ENCODE assay signal across 18 mouse cellular contexts in the genomic region with DNA sequence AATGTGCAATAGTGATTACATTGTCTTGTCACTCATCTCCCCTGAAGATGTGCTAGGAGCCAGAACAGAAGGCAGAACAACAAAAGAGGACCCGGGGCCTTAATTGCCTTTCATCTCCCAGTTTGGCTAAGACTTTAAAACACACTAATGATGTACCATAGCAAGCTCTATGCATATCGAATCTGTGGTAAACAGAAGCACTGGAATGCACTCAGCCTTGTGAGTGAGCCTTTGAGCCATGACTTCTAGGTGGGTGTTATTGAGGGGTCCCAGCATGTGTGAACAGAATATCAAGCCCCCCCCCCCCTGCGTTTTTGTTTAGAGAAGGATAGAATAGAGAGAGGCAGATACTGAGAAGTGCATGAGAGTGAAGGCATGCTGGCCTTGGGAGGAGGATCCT. TPM values are rescaled to one million over a fixed set of nuclear protein-coding genes. Genes with fewer than 3 reads are reported as not detected.
A peak's percentile ranks its signal among the peaks of the same experiment; 100 is the strongest.
DNase-seq lines count a peak whose midpoint lies in the region; ATAC-seq and TF ChIP-seq lines count a peak whose summit lies in the region.
"Had no signal": no experiment of that assay in that cellular context is flagged by ENCODE, and none has a peak within 500 bp of the region (broad histone marks: within the 10 kb centered on the region; RNA-seq: fewer than 3 reads in every experiment).

No protein-coding gene starts in this region.

- H3K27me3 ChIP-seq in lung, embryonic 14.5 days (ENCODE audit: insufficient read depth, low read length), result no peaks in the 10 kb centered on the region
- no peaks in the 10 kb centered on the region for H3K27me3 ChIP-seq in embryonic facial prominence, embryonic 14.5 days (replicated peaks; ENCODE audit: control insufficient read depth, insufficient read depth, low read length)
- no peaks in the 10 kb centered on the region for H3K27me3 ChIP-seq in forebrain, embryonic 14.5 days (replicated peaks; ENCODE audit: control insufficient read depth, insufficient read depth, low read length)
- H3K27me3 ChIP-seq in midbrain, embryonic 16.5 days (ENCODE audit: control insufficient read depth, insufficient read depth, low read depth, low read length), result no peaks in the 10 kb centered on the region
- H3K27me3 ChIP-seq: liver, embryonic 13.5 days; stomach, embryonic 15.5 days had no signal

- H3K9ac ChIP-seq in lung, embryonic 14.5 days, result no peak overlapping the region
- no peak overlapping the region for H3K9ac ChIP-seq in embryonic facial prominence, embryonic 14.5 days (ENCODE audit: low read depth, low read length)
- no peak overlapping the region for H3K9ac ChIP-seq in forebrain, embryonic 14.5 days (ENCODE audit: low read length)
- H3K9ac ChIP-seq in midbrain, embryonic 16.5 days (ENCODE audit: low read depth, low read length), result 0 out of 2 replicates have a peak overlapping the region, but pooled peaks have one; percentile 25
- H3K9ac ChIP-seq: liver, embryonic 13.5 days; stomach, embryonic 15.5 days had no signal

- WGBS in lung, embryonic 14.5 days, result 14% methylated on average over 3 of the region's 3 CpGs
- WGBS in embryonic facial prominence, embryonic 14.5 days, result 25% methylated on average over 3 of the region's 3 CpGs
- under 1% methylated on average over 3 of the region's 3 CpGs for WGBS in forebrain, embryonic 14.5 days
- WGBS in midbrain, embryonic 16.5 days, result 11% methylated on average over 3 of the region's 3 CpGs

- no peak for TF ChIP-seq CTCF in lung, embryonic 14.5 days (IDR thresholded peaks at IDR 0.05; ENCODE audit: low read depth)

- no peaks in the 10 kb centered on the region for H3K9me3 ChIP-seq in lung, embryonic 14.5 days (ENCODE audit: low read depth, low read length)
- H3K9me3 ChIP-seq in embryonic facial prominence, embryonic 14.5 days (ENCODE audit: control insufficient read depth, low read length), result no peaks in the 10 kb centered on the region
- H3K9me3 ChIP-seq in forebrain, embryonic 14.5 days (replicated peaks; ENCODE audit: control insufficient read depth, low read length), result no peaks in the 10 kb centered on the region
- H3K9me3 ChIP-seq in midbrain, embryonic 16.5 days (replicated peaks; ENCODE audit: control insufficient read depth, low read length, poor library complexity, severe bottlenecking), result no peaks in the 10 kb centered on the region
- H3K9me3 ChIP-seq: liver, embryonic 13.5 days; stomach, embryonic 15.5 days had no signal

- H3K27ac ChIP-seq in lung, embryonic 14.5 days (ENCODE audit: low read depth), result no peak overlapping the region
- no peak overlapping the region for H3K27ac ChIP-seq in embryonic facial prominence, embryonic 14.5 days (replicated peaks; ENCODE audit: low read depth, low read length)
- H3K27ac ChIP-seq in forebrain, embryonic 14.5 days (ENCODE audit: low read depth, low read length), result no peak overlapping the region
- no peak overlapping the region for H3K27ac ChIP-seq in midbrain, embryonic 16.5 days (ENCODE audit: low read length)
- H3K27ac ChIP-seq: kidney, postnatal 0 days; liver, embryonic 13.5 days; stomach, embryonic 15.5 days had no signal

- peak; percentile 84 for ATAC-seq in lung, embryonic 14.5 days (ENCODE audit: insufficient read depth)
- ATAC-seq in embryonic facial prominence, embryonic 14.5 days (ENCODE audit: low read depth), result peak; percentile 35; the same call in 1 of the 2 replicates
- peak; percentile 70; the same call in 1 of the 2 replicates for ATAC-seq in forebrain, embryonic 14.5 days
- peak; percentile 37; the same call in 1 of the 2 replicates for ATAC-seq in midbrain, embryonic 16.5 days
- ATAC-seq: intestine, postnatal 0 days had no signal

- H3K4me3 ChIP-seq in lung, embryonic 14.5 days (ENCODE audit: low read depth, low read length), result no peak overlapping the region
- no peak overlapping the region for H3K4me3 ChIP-seq in embryonic facial prominence, embryonic 14.5 days (ENCODE audit: low read depth, low read length)
- H3K4me3 ChIP-seq in forebrain, embryonic 14.5 days (ENCODE audit: low read depth, low read length), result no peak overlapping the region
- no peak overlapping the region for H3K4me3 ChIP-seq in midbrain, embryonic 16.5 days (ENCODE audit: low read depth, low read length)
- H3K4me3 ChIP-seq: erythroblast, embryonic 14.5 days; liver, embryonic 13.5 days; stomach, embryonic 15.5 days had no signal

- no peak overlapping the region for H3K4me2 ChIP-seq in lung, embryonic 14.5 days
- H3K4me2 ChIP-seq in embryonic facial prominence, embryonic 14.5 days (ENCODE audit: low read depth, low read length), result no peak overlapping the region
- no peak overlapping the region for H3K4me2 ChIP-seq in forebrain, embryonic 14.5 days (ENCODE audit: low read length)
- H3K4me2 ChIP-seq in midbrain, embryonic 16.5 days (ENCODE audit: low read length), result no peak overlapping the region
- H3K4me2 ChIP-seq: liver, embryonic 13.5 days; stomach, embryonic 15.5 days had no signal

- DNase-seq in lung, embryonic 14.5 days, result peak; percentile 46
- DNase-seq in lung, postnatal 10 days, result no peak
- DNase-seq in embryonic facial prominence, embryonic 14.5 days (ENCODE audit: low spot score), result no peak
- peak; percentile 46 for DNase-seq in forebrain, embryonic 14.5 days (ENCODE audit: low spot score)
- DNase-seq in gastrocnemius, postnatal 4 days (ENCODE audit: low spot score in 2 of 2), result no peak
- DNase-seq in testis, postnatal 14 days (ENCODE audit: low spot score), result no peak
- DNase-seq: adrenal gland, postnatal 25 days; cerebellum, adult 9-10 months; gastrocnemius, postnatal 36 days; layer of hippocampus, postnatal 36 days; left cerebral cortex, postnatal 4 days; liver, embryonic 13.5 days; thymus, postnatal 14 days had no signal

- H3K36me3 ChIP-seq in lung, embryonic 14.5 days (ENCODE audit: insufficient read depth), result no peaks in the 10 kb centered on the region
- no peaks in the 10 kb centered on the region for H3K36me3 ChIP-seq in embryonic facial prominence, embryonic 14.5 days (ENCODE audit: control insufficient read depth, insufficient read depth, low read length)
- H3K36me3 ChIP-seq in forebrain, embryonic 14.5 days (ENCODE audit: control insufficient read depth, insufficient read depth, low read length), result no peaks in the 10 kb centered on the region
- no peaks in the 10 kb centered on the region for H3K36me3 ChIP-seq in midbrain, embryonic 16.5 days (ENCODE audit: control insufficient read depth, insufficient read depth, low read length)
- H3K36me3 ChIP-seq: liver, embryonic 13.5 days; stomach, embryonic 15.5 days had no signal

- H3K4me1 ChIP-seq in lung, embryonic 14.5 days (ENCODE audit: insufficient read depth), result 0 out of 2 replicates have a peak, but pooled peaks cover 7% of the 10 kb centered on the region
- H3K4me1 ChIP-seq in embryonic facial prominence, embryonic 14.5 days (ENCODE audit: control insufficient read depth, insufficient read depth, low read length), result peaks cover 10% of the 10 kb centered on the region; the same call in 1 of the 2 replicates
- peaks cover 5% of the 10 kb centered on the region; the same call in 1 of the 2 replicates for H3K4me1 ChIP-seq in forebrain, embryonic 14.5 days (ENCODE audit: control insufficient read depth, insufficient read depth, low read length)
- H3K4me1 ChIP-seq in midbrain, embryonic 16.5 days (ENCODE audit: control insufficient read depth, insufficient read depth, low read length), result peaks cover 7% of the 10 kb centered on the region
- H3K4me1 ChIP-seq: stomach, embryonic 15.5 days had no signal

RNA-seq across cellular contexts. Expression of gene Fam84b, which starts 7.7 kb away (rescaled TPM):
- polyA plus RNA-seq in lung, embryonic 14.5 days (2014; fragmentation: Nextera tagmentation; extraction: Ambion mirVana), result 31.9 and 32.1 TPM in 2 replicates
- 9.5 and 9.9 TPM in 2 replicates for polyA plus RNA-seq in embryonic facial prominence, embryonic 14.5 days (2014; fragmentation: Nextera tagmentation; extraction: Ambion mirVana)
- 11.8 and 14.4 TPM in 2 replicates for polyA plus RNA-seq in forebrain, embryonic 14.5 days (2014; fragmentation: Nextera tagmentation; extraction: Ambion mirVana)
- polyA plus RNA-seq in midbrain, embryonic 16.5 days (2015; fragmentation: Nextera tagmentation; extraction: Ambion mirVana), result 9.7 and 10.8 TPM in 2 replicates
- 1 to 10 TPM; 3.3 to 3.4 TPM for total RNA-seq in gastrocnemius, postnatal 4 days (2021)

Comparison
In these comparisons a context has a peak if more than half of its experiments do, and no peak if none do; other contexts are left out.
1. DNase-seq: peak in lung, embryonic 14.5 days (single experiment) and forebrain, embryonic 14.5 days (single experiment); none in lung, postnatal 10 days (single experiment), embryonic facial prominence, embryonic 14.5 days (single experiment), gastrocnemius, postnatal 4 days (0 of 2) and testis, postnatal 14 days (single experiment).
2. Peak in every context shown above with its lines, with median percentiles within 50 percentile points of each other: ATAC-seq.